ENCODE assay signal across 15 mouse cellular contexts in genomic region chr7:129652901-129653460, GRCm38 (mm10).
DNase-seq lines count a peak whose midpoint lies in the region; ATAC-seq lines count a peak whose summit lies in the region.
"Had no signal": no experiment of that assay in that cellular context is flagged by ENCODE, and none has a peak within 500 bp of the region (broad histone marks: within the 10 kb centered on the region; RNA-seq: fewer than 3 reads in every experiment).

No protein-coding gene starts in this region.

- intact Hi-C loops in left cerebral cortex, postnatal 25 days (cut with DNase I) = loop anchor here (2.0 to 10.0 kb wide), 3 partner anchors 532 to 728 kb away; no protein-coding TSS in a partner anchor

- H3K36me3 ChIP-seq in forebrain, embryonic 14.5 days (ENCODE audit: control insufficient read depth, insufficient read depth, low read length) = no peaks in the 10 kb centered on the region
- H3K36me3 ChIP-seq in forebrain, embryonic 11.5 days (ENCODE audit: control insufficient read depth, insufficient read depth, low read length) = no peaks in the 10 kb centered on the region
- no peaks in the 10 kb centered on the region for H3K36me3 ChIP-seq in limb, embryonic 13.5 days
- H3K36me3 ChIP-seq: heart, embryonic 15.5 days; liver, embryonic 15.5 days; midbrain, embryonic 12.5 days had no signal

- H3K4me3 ChIP-seq in forebrain, embryonic 14.5 days (ENCODE audit: low read depth, low read length) = no peak overlapping the region
- H3K4me3 ChIP-seq in forebrain, embryonic 11.5 days (ENCODE audit: low read depth, low read length) = no peak overlapping the region
- H3K4me3 ChIP-seq in limb, embryonic 13.5 days = no peak overlapping the region
- H3K4me3 ChIP-seq: forebrain, embryonic 13.5 days; heart, adult 2 months; heart, embryonic 15.5 days; liver, embryonic 15.5 days; midbrain, embryonic 12.5 days; myocyte had no signal

- WGBS in forebrain, embryonic 14.5 days = 20% methylated on average over 9 of the region's 9 CpGs
- WGBS in forebrain, embryonic 11.5 days = 55% methylated on average over 8 of the region's 9 CpGs
- 40% methylated on average over 9 of the region's 9 CpGs for WGBS in limb, embryonic 13.5 days

- no peaks in the 10 kb centered on the region for H3K27me3 ChIP-seq in forebrain, embryonic 14.5 days (replicated peaks; ENCODE audit: control insufficient read depth, insufficient read depth, low read length)
- H3K27me3 ChIP-seq in forebrain, embryonic 11.5 days (ENCODE audit: control insufficient read depth, insufficient read depth, low read length) = peaks cover 12% of the 10 kb centered on the region; the same call in 1 of the 2 replicates
- peaks cover 21% of the 10 kb centered on the region for H3K27me3 ChIP-seq in limb, embryonic 13.5 days
- H3K27me3 ChIP-seq: liver, embryonic 15.5 days; Patski had no signal

- no peak overlapping the region for H3K9ac ChIP-seq in forebrain, embryonic 14.5 days (ENCODE audit: low read length)
- H3K9ac ChIP-seq in forebrain, embryonic 11.5 days (ENCODE audit: low read length) = no peak overlapping the region
- no peak overlapping the region for H3K9ac ChIP-seq in limb, embryonic 13.5 days
- H3K9ac ChIP-seq: forebrain, embryonic 13.5 days; heart, embryonic 15.5 days; liver, embryonic 15.5 days; midbrain, embryonic 12.5 days had no signal

- no peaks in the 10 kb centered on the region for H3K9me3 ChIP-seq in forebrain, embryonic 14.5 days (replicated peaks; ENCODE audit: control insufficient read depth, low read length)
- H3K9me3 ChIP-seq in forebrain, embryonic 11.5 days (ENCODE audit: control insufficient read depth, low read length) = no peaks in the 10 kb centered on the region
- no peaks in the 10 kb centered on the region for H3K9me3 ChIP-seq in limb, embryonic 13.5 days
- H3K9me3 ChIP-seq: forebrain, embryonic 13.5 days; heart, embryonic 15.5 days; liver, embryonic 15.5 days; midbrain, embryonic 12.5 days had no signal

- ATAC-seq in forebrain, embryonic 14.5 days = no peak
- ATAC-seq in forebrain, embryonic 11.5 days (replicated peaks; ENCODE audit: low FRiP score) = no peak
- ATAC-seq in limb, embryonic 13.5 days (ENCODE audit: low FRiP score, low read depth) = no peak

- H3K27ac ChIP-seq in forebrain, embryonic 14.5 days (ENCODE audit: low read depth, low read length) = 0 out of 2 replicates have a peak overlapping the region, but pooled peaks have one; percentile 1
- no peak overlapping the region for H3K27ac ChIP-seq in forebrain, embryonic 11.5 days (ENCODE audit: low read depth, low read length)
- 0 out of 2 replicates have a peak overlapping the region, but pooled peaks have one; percentile 28 for H3K27ac ChIP-seq in limb, embryonic 13.5 days
- H3K27ac ChIP-seq: forebrain, embryonic 13.5 days; heart, adult 2 months; liver, embryonic 15.5 days; midbrain, embryonic 12.5 days had no signal

- DNase-seq in forebrain, embryonic 14.5 days (ENCODE audit: low spot score) = peak; percentile 79
- DNase-seq in forebrain, embryonic 11.5 days (ENCODE audit: low spot score) = no peak
- DNase-seq in left cerebral cortex, postnatal 25 days (ENCODE audit: low spot score in 2 of 2) = peak; percentile 13 to 82
- DNase-seq in left cerebral cortex, adult 11 months (ENCODE audit: low spot score) = no peak
- DNase-seq in MN1 (ENCODE audit: low spot score) (peak; percentile 67), adipocyte (ENCODE audit: low spot score) (no peak)
- no peak for DNase-seq in kidney, postnatal 4 days

- no peak overlapping the region for H3K4me2 ChIP-seq in forebrain, embryonic 14.5 days (ENCODE audit: low read length)
- no peak overlapping the region for H3K4me2 ChIP-seq in forebrain, embryonic 11.5 days (ENCODE audit: low read depth, low read length, severe bottlenecking)
- H3K4me2 ChIP-seq in limb, embryonic 13.5 days (replicated peaks) = no peak overlapping the region
- H3K4me2 ChIP-seq: forebrain, embryonic 13.5 days; heart, embryonic 15.5 days; liver, embryonic 15.5 days; midbrain, embryonic 12.5 days had no signal

- peaks cover 31% of the 10 kb centered on the region for H3K4me1 ChIP-seq in forebrain, embryonic 14.5 days (ENCODE audit: control insufficient read depth, insufficient read depth, low read length)
- H3K4me1 ChIP-seq in forebrain, embryonic 11.5 days (replicated peaks; ENCODE audit: control insufficient read depth, insufficient read depth, low read length) = peaks cover 14% of the 10 kb centered on the region; the same call in 1 of the 2 replicates
- H3K4me1 ChIP-seq in limb, embryonic 13.5 days = peaks cover 61% of the 10 kb centered on the region

Comparison
In these comparisons a context has a peak if more than half of its experiments do, and no peak if none do; other contexts are left out.
1. DNase-seq: peak in forebrain, embryonic 14.5 days (single experiment), left cerebral cortex, postnatal 25 days (2 of 2) and MN1 (single experiment); none in forebrain, embryonic 11.5 days (single experiment), left cerebral cortex, adult 11 months (single experiment), kidney, postnatal 4 days (0 of 2) and adipocyte (single experiment).